Mouse (Mus musculus) CH12.LX (cell line): ENCODE measurements around the gene Zkscan1. TPM values are rescaled to one million over a fixed set of nuclear protein-coding genes. Genes with fewer than 3 reads are reported as not detected.

ENCODE experiments used
- DNase-seq: peaks from one replicate; pipeline ENCODE4 v3.0.0-alpha.2; 2013; ENCODE audit errors: extremely low read depth
- H3K27ac ChIP-seq: 2 replicates; pipeline ENCODE4 v1.5.1; 2012; ENCODE audit warnings: low read depth, mild to moderate bottlenecking, control low read depth, moderate library complexity; ENCODE audit not compliant: insufficient read depth
- H3K27me3 ChIP-seq: replicated peaks from 2 replicates; pipeline ENCODE3; 2012; ENCODE audit warnings: inconsistent platforms
- H3K36me3 ChIP-seq, 2 experiments: replicated peaks in 1 of 2; 2 replicates each; pipeline versions ENCODE3 to v1.6.1; 2012; ENCODE audit warnings: inconsistent platforms in 1 of 2, low read length in 1 of 2, mild to moderate bottlenecking in 1 of 2, mixed read lengths in 1 of 2, moderate library complexity in 1 of 2; ENCODE audit not compliant: control insufficient read depth in 1 of 2, insufficient read depth in 1 of 2
- H3K4me1 ChIP-seq, 2 experiments: 2 replicates each; pipeline ENCODE4 v1.6.1; 2012; ENCODE audit warnings: inconsistent platforms in 1 of 2, moderate library complexity in 1 of 2; ENCODE audit not compliant: insufficient read depth in 2 of 2, control insufficient read depth in 1 of 2
- H3K4me2 ChIP-seq: 2 replicates; pipeline ENCODE4 v1.6.1; 2012; ENCODE audit warnings: low read depth, mild to moderate bottlenecking, control low read depth; ENCODE audit not compliant: poor library complexity, insufficient read depth, severe bottlenecking
- H3K4me3 ChIP-seq, 3 experiments: fragments of 150-350 bp in 1 of 3; sonication (generic) in 1 of 3; replicated peaks in 1 of 3; 2 replicates each; pipeline versions ENCODE3 to v1.5.1; 2011 to 2012; ENCODE audit warnings: low read depth in 2 of 3, low read length in 2 of 3, mild to moderate bottlenecking in 2 of 3, moderate library complexity in 2 of 3, control low read depth in 1 of 3, improper control_type of control experiment in 1 of 3, inconsistent platforms in 1 of 3, mixed read lengths in 1 of 3; ENCODE audit not compliant: poor library complexity in 1 of 3
- H3K79me2 ChIP-seq: replicated peaks from 2 replicates; pipeline ENCODE4 v1.6.1; 2012; ENCODE audit warnings: mild to moderate bottlenecking, moderate library complexity; ENCODE audit not compliant: control insufficient read depth, poor library complexity, insufficient read depth, severe bottlenecking; ENCODE audit errors: extremely low read depth
- H3K9ac ChIP-seq: 2 replicates; pipeline ENCODE4 v1.6.1; 2012; ENCODE audit warnings: low read depth, mild to moderate bottlenecking, control low read depth, moderate library complexity; ENCODE audit not compliant: insufficient read depth
- H3K9me3 ChIP-seq: replicated peaks from 2 replicates; pipeline ENCODE3; 2012; ENCODE audit warnings: low read length, inconsistent platforms, mixed read lengths
- BHLHE40 ChIP-seq: IDR thresholded peaks from 2 replicates; pipeline ENCODE4 v1.6.1; 2011; ENCODE audit warnings: mild to moderate bottlenecking, low read depth, low read length, improper control_type of control experiment
- CHD2 ChIP-seq: IDR thresholded peaks from 2 replicates; pipeline ENCODE4 v1.6.1; 2011; ENCODE audit warnings: low read length, improper control_type of control experiment
- CTCF ChIP-seq, 2 experiments: IDR thresholded peaks in 1 of 2; conservative IDR thresholded peaks in 1 of 2; 2 replicates each; pipeline ENCODE4 v1.5.1; 2011 to 2012; ENCODE audit warnings: low read depth in 2 of 2, low read length in 2 of 2, improper control_type of control experiment in 1 of 2, inconsistent platforms in 1 of 2, mild to moderate bottlenecking in 1 of 2, moderate library complexity in 1 of 2
- E2F4 ChIP-seq: IDR thresholded peaks from 2 replicates; pipeline ENCODE4 v1.6.1; 2011; ENCODE audit warnings: low read depth, low read length, improper control_type of control experiment; ENCODE audit not compliant: insufficient replicate concordance
- ETS1 ChIP-seq: conservative IDR thresholded peaks from 2 replicates; pipeline ENCODE4 v1.6.1; 2012; ENCODE audit warnings: low read depth, mild to moderate bottlenecking, inconsistent platforms, low read length, improper control_type of control experiment, moderate library complexity
- GABPA ChIP-seq: IDR thresholded peaks from 2 replicates; pipeline ENCODE4 v1.6.1; 2012; ENCODE audit warnings: low read depth, low read length, improper control_type of control experiment, inconsistent platforms; ENCODE audit not compliant: insufficient replicate concordance
- HCFC1 ChIP-seq: IDR thresholded peaks from 2 replicates; pipeline ENCODE4 v1.6.1; 2012; ENCODE audit warnings: low read depth, mild to moderate bottlenecking, inconsistent platforms, low read length, improper control_type of control experiment
- JUN ChIP-seq: IDR thresholded peaks from 2 replicates; pipeline ENCODE4 v1.6.1; 2011; ENCODE audit warnings: low read depth, mild to moderate bottlenecking, low read length, improper control_type of control experiment, moderate library complexity; ENCODE audit not compliant: insufficient read depth
- KAT2A ChIP-seq: IDR thresholded peaks from 2 replicates; pipeline ENCODE4 v1.6.1; 2012; ENCODE audit warnings: low read length, improper control_type of control experiment, inconsistent platforms; ENCODE audit not compliant: insufficient replicate concordance
- MYC ChIP-seq: IDR thresholded peaks from 2 replicates; pipeline ENCODE4 v1.6.1; 2011; ENCODE audit warnings: low read depth, mild to moderate bottlenecking, improper control_type of control experiment, low read length
- POLR2A ChIP-seq: IDR thresholded peaks from 2 replicates; pipeline ENCODE4 v1.6.1; 2011; ENCODE audit warnings: low read depth, mild to moderate bottlenecking, improper control_type of control experiment, low read length
- RAD21 ChIP-seq: IDR thresholded peaks from 2 replicates; pipeline ENCODE4 v1.6.1; 2011; ENCODE audit warnings: low read depth, mild to moderate bottlenecking, low read length, improper control_type of control experiment, moderate library complexity
- SMC3 ChIP-seq: IDR thresholded peaks from 2 replicates; pipeline ENCODE4 v1.6.1; 2011; ENCODE audit warnings: low read depth, low read length, improper control_type of control experiment
- TCF12 ChIP-seq: IDR thresholded peaks from 2 replicates; pipeline ENCODE4 v1.6.1; 2014; ENCODE audit warnings: low read depth, mild to moderate bottlenecking, inconsistent platforms, low read length, improper control_type of control experiment
- UBTF ChIP-seq: IDR thresholded peaks from 2 replicates; pipeline ENCODE4 v1.6.1; 2012; ENCODE audit warnings: low read depth, mild to moderate bottlenecking, inconsistent platforms, low read length, improper control_type of control experiment, moderate library complexity
- USF1 ChIP-seq: IDR thresholded peaks from 2 replicates; pipeline ENCODE4 v1.6.1; 2014; ENCODE audit warnings: low read depth, mild to moderate bottlenecking, inconsistent platforms, low read length, improper control_type of control experiment
- USF2 ChIP-seq: conservative IDR thresholded peaks from 2 replicates; pipeline ENCODE4 v1.6.1; 2011; ENCODE audit warnings: low read depth, low read length, improper control_type of control experiment
- ZKSCAN1 ChIP-seq: IDR thresholded peaks from 2 replicates; pipeline ENCODE4 v1.6.1; 2012; ENCODE audit warnings: low read depth, inconsistent platforms, low read length, improper control_type of control experiment, borderline replicate concordance
- dilution Hi-C: fragments of 300-500 bp; cut with MboI; formaldehyde crosslinking; loops from 2 replicates; pipeline ENCODE4 v1.14.3; 2020; ENCODE audit warnings: low sequenced_read_pairs; ENCODE audit not compliant: extremely low pct_unique_long_range_greater_than_20kb, extremely low pct_ligation_motif_present
- in situ Hi-C: fragments of 300-500 bp; cut with MboI; formaldehyde crosslinking; loops from 3 replicates; pipeline ENCODE4 v1.14.3; 2019; ENCODE audit warnings: low sequenced_read_pairs, low pct_ligation_motif_present, low pct_unique_long_range_greater_than_20kb, mixed read lengths
- polyA plus RNA-seq: library from polyadenylated mRNA; unstranded; fragments of >175 nt; gene quantifications from 2 replicates; pipeline ENCODE4 v1.2.1, GENCODE M21; 2012; ENCODE audit warnings: low read depth; ENCODE audit not compliant: insufficient read length
- total RNA-seq, 2 experiments: library from RNA; depleted of rRNA; stranded (reverse); fragments of 300-350 nt in 1 of 2; fragments of >200 nt in 1 of 2; gene quantifications; 2 replicates each; pipeline ENCODE4 v1.2.3; 2012 to 2014

Zkscan1 gene
- total and polyA plus RNA-seq, 3 experiments, result 9.2 to 10.7 (median 9.5) TPM

DNA sequence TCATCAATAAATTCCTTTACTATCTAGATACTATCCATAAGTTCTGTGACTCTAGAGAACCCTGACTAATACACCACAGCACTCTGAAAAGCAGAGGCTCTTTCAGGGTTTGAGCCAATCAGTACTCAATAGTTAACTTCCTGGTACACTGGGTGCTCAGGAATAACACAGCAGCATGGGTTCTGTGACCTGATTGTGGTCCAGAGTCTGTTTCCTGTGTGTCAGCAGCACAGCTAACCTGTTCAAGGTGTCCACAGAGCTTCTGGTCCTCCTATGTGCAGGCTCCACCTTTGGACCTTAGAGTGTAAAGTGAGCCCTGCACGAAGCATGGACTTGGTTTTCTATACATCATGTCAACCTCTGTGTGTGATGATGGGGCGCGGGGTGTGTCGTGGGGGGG, 11.1 kb upstream of the Zkscan1 start:
- no peak overlapping the region for H3K4me3 ChIP-seq

DNA sequence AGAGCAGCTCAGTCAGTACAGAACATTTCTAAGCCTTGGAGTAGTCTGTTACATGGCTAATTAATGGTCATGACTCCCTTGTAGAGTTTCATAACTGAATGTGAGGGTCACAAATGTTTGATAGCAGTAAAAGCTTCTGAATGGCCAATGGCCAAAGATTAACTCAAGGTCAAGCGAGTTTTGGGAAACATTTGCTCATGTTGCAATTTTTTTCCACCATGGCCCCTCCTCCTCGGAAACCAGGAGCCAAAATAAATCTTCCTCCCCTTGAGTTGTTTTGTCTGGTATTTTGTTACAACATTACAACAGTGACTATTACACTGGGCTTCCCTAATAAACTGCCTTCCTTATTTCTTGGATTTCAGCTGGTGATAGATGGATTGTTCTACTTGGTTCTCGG, 9.2 kb upstream of the Zkscan1 start:
- Histone ChIP-seq H3K9ac (no peak overlapping the region), H3K4me1 (no peaks in the 10 kb centered on the region), H3K79me2 (no peaks in the 10 kb centered on the region), H3K4me2 (no peak overlapping the region), H3K9me3 (peaks cover 2% of the 10 kb centered on the region), H3K36me3 (no peaks in the 10 kb centered on the region), H3K27ac (no peak overlapping the region), H3K27me3 (peaks cover 14% of the 10 kb centered on the region), H3K4me3 (no peak overlapping the region)
- in situ Hi-C loops (no loop called here), dilution Hi-C loops (no loop called here)
- DNase-seq, result no peak
- no peak for TF ChIP-seq USF2
- no peak for TF ChIP-seq KAT2A
- no peak for TF ChIP-seq CHD2
- TF ChIP-seq USF1, result no peak
- no peak for TF ChIP-seq ETS1
- no peak for TF ChIP-seq RAD21
- TF ChIP-seq SMC3, result no peak
- TF ChIP-seq GABPA, result no peak
- no peak for TF ChIP-seq POLR2A
- no peak for TF ChIP-seq UBTF
- TF ChIP-seq CTCF (conservative IDR thresholded peaks at IDR 0.05 in 1 of 2, IDR thresholded peaks at IDR 0.05 in 1 of 2; ENCODE audit: low read depth in 2 of 2, low read length in 2 of 2), result no peak
- TF ChIP-seq MYC, result no peak
- TF ChIP-seq JUN, result no peak
- no peak for TF ChIP-seq BHLHE40
- TF ChIP-seq TCF12, result no peak

More for the DNA sequence above, 11.1 kb upstream of the Zkscan1 start:
- no peaks in the 10 kb centered on the region for H3K4me1 ChIP-seq
- no peak overlapping the region for H3K9ac ChIP-seq
- H3K9me3 ChIP-seq, result peaks cover 2% of the 10 kb centered on the region
- no peaks in the 10 kb centered on the region for H3K79me2 ChIP-seq
- in situ Hi-C loops, result no loop called here
- peaks cover 14% of the 10 kb centered on the region for H3K27me3 ChIP-seq
- dilution Hi-C loops, result no loop called here
- no peak overlapping the region for H3K4me2 ChIP-seq
- no peak for DNase-seq
- no peak overlapping the region for H3K27ac ChIP-seq
- TF ChIP-seq ZKSCAN1, result no peak
- no peaks in the 10 kb centered on the region for H3K36me3 ChIP-seq

DNA sequence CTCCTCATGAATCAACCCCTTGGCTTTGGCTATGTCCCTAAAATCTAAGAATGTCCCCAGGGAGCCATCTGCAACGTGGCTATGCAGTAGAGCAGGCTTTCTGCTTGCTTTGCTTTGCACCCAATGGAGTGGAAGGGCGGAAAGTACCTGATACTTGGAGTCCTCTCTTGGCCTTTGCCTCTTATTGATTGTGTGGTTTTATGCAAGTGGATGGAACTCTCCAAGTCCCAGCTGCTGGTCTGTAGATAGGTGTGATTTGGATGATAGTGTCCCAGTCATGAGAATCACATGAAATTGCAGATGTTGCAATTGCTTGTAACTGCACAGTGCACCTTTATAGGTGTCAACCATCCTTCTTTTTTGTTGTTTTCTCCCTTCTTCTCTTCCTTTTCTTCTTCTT, 8.7 kb upstream of the Zkscan1 start:
- Histone ChIP-seq H3K4me1 (peaks cover 0 to 3% of the 10 kb centered on the region in 2 experiments; a peak in 1 of 4 replicates), H3K4me2 (no peak overlapping the region), H3K36me3 (no peaks in the 10 kb centered on the region), H3K79me2 (no peaks in the 10 kb centered on the region), H3K4me3 (no peak overlapping the region), H3K9me3 (peaks cover 2% of the 10 kb centered on the region), H3K9ac (no peak overlapping the region), H3K27me3 (peaks cover 14% of the 10 kb centered on the region), H3K27ac (no peak overlapping the region)
- in situ Hi-C loops, result no loop called here
- dilution Hi-C loops, result no loop called here
- no peak for DNase-seq
- no peak for TF ChIP-seq ZKSCAN1
- TF ChIP-seq E2F4, result no peak
- no peak for TF ChIP-seq HCFC1
